Mouse (Mus musculus) forebrain, embryonic 16.5 days (tissue): ENCODE measurements around the gene Tmbim6. TPM values are rescaled to one million over a fixed set of nuclear protein-coding genes. Genes with fewer than 3 reads are reported as not detected.
"Not testable (repeated sequence)": the region's sequence is repeated elsewhere in the genome, so short reads cannot be mapped to it uniquely, and the experiment has no call there.

Source experiments
- ATAC-seq: fragments of 200-750 bp; cut with Nextera tagmentation; 2 replicates; pipeline ENCODE4 v1.8.0; 2017; ENCODE audit warnings: mild to moderate bottlenecking, moderate library complexity
- H3K27ac ChIP-seq: fragments of 300-500 bp; sonication (generic); 2 replicates; pipeline ENCODE4 v1.5.1; 2014; ENCODE audit warnings: low read length, control low read depth
- H3K27me3 ChIP-seq: fragments of 300-500 bp; sonication (generic); replicated peaks from 2 replicates; pipeline ENCODE4 v1.6.1; 2014; ENCODE audit warnings: low read length; ENCODE audit not compliant: control insufficient read depth, insufficient read depth
- H3K36me3 ChIP-seq: fragments of 300-500 bp; sonication (generic); 2 replicates; pipeline ENCODE4 v1.6.1; 2014; ENCODE audit not compliant: control insufficient read depth, insufficient read depth
- H3K4me1 ChIP-seq: fragments of 300-500 bp; sonication (generic); replicated peaks from 2 replicates; pipeline ENCODE4 v1.6.1; 2014; ENCODE audit warnings: low read length; ENCODE audit not compliant: control insufficient read depth, insufficient read depth
- H3K4me2 ChIP-seq: fragments of 300-500 bp; sonication (generic); 2 replicates; pipeline ENCODE4 v1.6.1; 2014; ENCODE audit warnings: mild to moderate bottlenecking, low read length, control low read depth
- H3K4me3 ChIP-seq: fragments of 300-500 bp; sonication (generic); replicated peaks from 2 replicates; pipeline ENCODE4 v1.5.1; 2014; ENCODE audit warnings: mild to moderate bottlenecking, low read length, control low read depth
- H3K9ac ChIP-seq: fragments of 300-500 bp; sonication (generic); replicated peaks from 2 replicates; pipeline ENCODE4 v1.6.1; 2014; ENCODE audit warnings: low read depth, low read length, control low read depth
- H3K9me3 ChIP-seq: fragments of 300-500 bp; sonication (generic); 2 replicates; pipeline ENCODE4 v1.6.1; 2016; ENCODE audit warnings: low read length; ENCODE audit not compliant: control insufficient read depth
- WGBS: fragments of 180-500 bp; shearing (Covaris S2); extraction: QIAGEN DNeasy Blood & Tissue Kit; methylation state at CpG from one replicate; pipeline ENCODE4 v1.1.7; 2014; 5-methylcytosine and 5-hydroxymethylcytosine counted together
- polyA plus RNA-seq: library from polyadenylated mRNA; unstranded; fragments of >200 nt; fragmentation: Nextera tagmentation; extraction: Ambion mirVana; gene quantifications from 2 replicates; pipeline ENCODE4 v1.2.1, GENCODE M21; 2015

Tmbim6 gene
- polyA plus RNA-seq, 1 experiment from 2014 or later = 273 TPM

- Histone ChIP-seq H3K9ac (no peak overlapping the region), H3K4me3 (no peak overlapping the region), H3K4me2 (no peak overlapping the region), H3K9me3 (no peaks in the 10 kb centered on the region; the same call in 1 of the 2 replicates), H3K27me3 (no peaks in the 10 kb centered on the region), H3K36me3 (no peaks in the 10 kb centered on the region), H3K27ac (no peak overlapping the region), H3K4me1 (no peaks in the 10 kb centered on the region)
- ATAC-seq = no peak
- 89% methylated on average over 5 of the region's 5 CpGs for WGBS
These were observed 16.4 kb upstream of the Tmbim6 start for GRCm38 (mm10) chr15:99376240-99376639.

DNA sequence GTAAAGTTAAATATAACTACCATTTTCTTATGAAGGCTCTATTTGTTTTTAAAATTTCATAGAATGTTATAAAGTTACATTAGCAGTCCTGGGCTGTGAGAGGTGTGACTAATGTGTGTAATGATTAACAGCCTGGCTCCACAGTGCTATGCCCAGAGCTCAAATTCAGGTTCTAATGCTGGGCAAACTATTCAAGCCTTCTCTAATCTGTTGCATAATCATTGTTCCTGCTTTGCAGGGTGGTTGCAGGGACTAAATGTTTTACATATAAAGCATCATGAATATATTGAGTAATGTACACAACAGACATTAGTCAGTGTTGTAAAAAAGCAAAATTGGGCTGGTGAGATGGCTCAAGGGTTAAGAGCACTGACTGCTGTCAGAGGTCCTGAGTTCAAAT is 9.8 kb upstream of the Tmbim6 start:
- H3K36me3 ChIP-seq = no peaks in the 10 kb centered on the region
- no peaks in the 10 kb centered on the region for H3K4me1 ChIP-seq
- no peak overlapping the region for H3K4me2 ChIP-seq
- ATAC-seq = no peak
- no peaks in the 10 kb centered on the region; the same call in 1 of the 2 replicates for H3K9me3 ChIP-seq
- no peak overlapping the region for H3K9ac ChIP-seq
- H3K27ac ChIP-seq = no peak overlapping the region
- no peaks in the 10 kb centered on the region for H3K27me3 ChIP-seq
- H3K4me3 ChIP-seq = no peak overlapping the region

GRCm38 (mm10) chr15:99384071-99384470 is 8.6 kb upstream of the Tmbim6 start:
- no peak for ATAC-seq
- WGBS = 74% methylated on average over 6 of the region's 6 CpGs
- H3K36me3 ChIP-seq = no peaks in the 10 kb centered on the region

GRCm38 (mm10) chr15:99386110-99386509 is 6.6 kb upstream of the Tmbim6 start:
- ATAC-seq, H3K4me2 ChIP-seq, H3K9me3 ChIP-seq, H3K4me1 ChIP-seq, H3K36me3 ChIP-seq, H3K27me3 ChIP-seq, H3K27ac ChIP-seq, H3K4me3 ChIP-seq, H3K9ac ChIP-seq: not testable (repeated sequence)
- 71% methylated on average over 3 of the region's 3 CpGs for WGBS

More at GRCm38 (mm10) chr15:99384071-99384470, 8.6 kb upstream of the Tmbim6 start:
- Histone ChIP-seq H3K4me1 (no peaks in the 10 kb centered on the region), H3K4me2 (no peak overlapping the region), H3K27ac (no peak overlapping the region), H3K9ac (no peak overlapping the region), H3K27me3 (no peaks in the 10 kb centered on the region), H3K4me3 (no peak overlapping the region), H3K9me3 (no peaks in the 10 kb centered on the region)

- 75% methylated on average over 3 of the region's 3 CpGs for WGBS
- no peak for ATAC-seq
These were observed 5.9 kb upstream of the Tmbim6 start for GRCm38 (mm10) chr15:99386796-99387195.

DNA sequence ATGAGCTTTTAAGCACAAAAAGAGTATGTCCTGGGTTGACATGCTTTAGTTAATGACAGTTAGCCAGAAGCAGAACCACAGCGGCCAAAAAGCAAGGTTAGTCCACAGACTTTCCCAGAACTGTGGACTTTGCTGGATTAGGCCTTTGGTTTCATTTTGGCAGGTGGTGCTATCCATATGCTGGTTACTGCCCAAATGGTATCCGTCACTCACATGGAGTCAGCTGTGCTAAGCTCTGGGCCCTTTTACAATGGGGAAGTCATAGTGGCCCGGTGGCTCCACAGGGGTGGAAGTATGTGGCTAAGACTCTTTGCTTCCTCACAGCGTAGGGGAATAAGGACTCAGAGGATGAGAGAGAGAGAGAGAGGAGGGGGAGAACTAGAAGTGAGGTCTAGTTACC is 4.7 kb upstream of the Tmbim6 start:
- Histone ChIP-seq H3K9me3 (no peaks in the 10 kb centered on the region), H3K4me2 (no peak overlapping the region), H3K27ac (no peak overlapping the region), H3K4me1 (0 out of 2 replicates have a peak, but pooled peaks cover 3% of the 10 kb centered on the region), H3K27me3 (no peaks in the 10 kb centered on the region), H3K4me3 (no peak overlapping the region), H3K36me3 (no peaks in the 10 kb centered on the region), H3K9ac (no peak overlapping the region)
- WGBS = 69% methylated on average over 4 of the region's 4 CpGs
- ATAC-seq = no peak

More at GRCm38 (mm10) chr15:99386796-99387195, 5.9 kb upstream of the Tmbim6 start:
- no peaks in the 10 kb centered on the region for H3K27me3 ChIP-seq
- no peaks in the 10 kb centered on the region for H3K9me3 ChIP-seq
- no peaks in the 10 kb centered on the region for H3K4me1 ChIP-seq
- H3K4me2 ChIP-seq = no peak overlapping the region
- H3K9ac ChIP-seq = no peak overlapping the region
- no peak overlapping the region for H3K4me3 ChIP-seq
- no peak overlapping the region for H3K27ac ChIP-seq
- no peaks in the 10 kb centered on the region for H3K36me3 ChIP-seq

DNA sequence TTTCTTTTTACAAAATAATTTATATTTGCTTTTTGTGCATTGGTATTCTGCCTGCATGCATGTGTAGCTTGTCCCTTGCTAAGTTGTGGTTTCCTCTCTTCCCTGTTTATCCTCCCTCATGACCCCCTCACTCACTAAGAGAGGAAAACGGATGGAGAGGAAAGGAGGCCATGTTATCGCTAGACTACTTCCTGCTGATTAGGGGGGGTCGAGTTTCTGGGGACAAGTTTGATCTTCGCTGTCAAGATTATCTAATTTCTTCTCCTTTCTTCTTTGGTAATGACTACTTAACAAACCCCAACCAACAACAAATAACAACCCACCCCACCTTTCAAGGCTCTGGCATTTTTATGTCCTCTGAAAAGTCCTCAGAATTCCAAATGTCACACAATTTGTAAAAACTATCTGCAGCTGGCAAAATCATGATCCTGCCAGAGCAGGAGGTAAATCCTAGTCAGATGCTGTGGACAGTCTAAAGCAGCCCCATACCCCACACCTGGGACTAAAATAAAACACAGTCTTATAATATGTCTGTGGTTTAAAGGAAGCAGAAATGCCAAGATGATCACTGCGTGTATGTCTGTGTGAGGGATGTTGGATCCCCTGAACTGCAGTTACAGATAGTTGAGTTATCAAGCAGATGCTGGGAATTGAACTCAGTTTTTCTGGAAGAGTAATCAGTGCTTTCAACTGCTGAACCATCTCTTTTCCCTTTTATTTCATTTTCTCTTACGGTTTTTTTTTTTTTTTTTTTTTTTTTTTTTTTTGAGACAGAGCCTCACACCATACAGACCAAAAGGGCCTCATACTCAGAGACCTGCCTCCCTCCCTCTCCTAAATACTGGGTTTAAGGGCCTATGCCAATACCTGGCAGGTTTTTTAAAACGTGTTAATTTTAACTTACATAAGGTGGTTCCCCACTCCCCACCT is 1.9 kb upstream of the Tmbim6 start:
- peaks cover 26% of the 10 kb centered on the region for H3K4me1 ChIP-seq
- no peaks in the 10 kb centered on the region for H3K27me3 ChIP-seq
- no peak for ATAC-seq
- no peak overlapping the region for H3K4me3 ChIP-seq
- no peak overlapping the region for H3K9ac ChIP-seq
- no peaks in the 10 kb centered on the region for H3K9me3 ChIP-seq
- no peak overlapping the region for H3K4me2 ChIP-seq
- 79% methylated on average over 6 of the region's 7 CpGs for WGBS
- H3K27ac ChIP-seq = no peak overlapping the region
- no peaks in the 10 kb centered on the region for H3K36me3 ChIP-seq

GRCm38 (mm10) chr15:99391975-99392374 is 707 bp upstream of the Tmbim6 start:
- 84% methylated on average over 6 of the region's 6 CpGs for WGBS
- no peak for ATAC-seq
- Histone ChIP-seq H3K36me3 (no peaks in the 10 kb centered on the region), H3K4me3 (peak overlapping the region; percentile 95), H3K27me3 (no peaks in the 10 kb centered on the region), H3K4me1 (peaks cover 35% of the 10 kb centered on the region), H3K27ac (no peak overlapping the region), H3K9me3 (no peaks in the 10 kb centered on the region), H3K4me2 (peak overlapping the region; percentile 54), H3K9ac (peak overlapping the region; percentile 43)

DNA sequence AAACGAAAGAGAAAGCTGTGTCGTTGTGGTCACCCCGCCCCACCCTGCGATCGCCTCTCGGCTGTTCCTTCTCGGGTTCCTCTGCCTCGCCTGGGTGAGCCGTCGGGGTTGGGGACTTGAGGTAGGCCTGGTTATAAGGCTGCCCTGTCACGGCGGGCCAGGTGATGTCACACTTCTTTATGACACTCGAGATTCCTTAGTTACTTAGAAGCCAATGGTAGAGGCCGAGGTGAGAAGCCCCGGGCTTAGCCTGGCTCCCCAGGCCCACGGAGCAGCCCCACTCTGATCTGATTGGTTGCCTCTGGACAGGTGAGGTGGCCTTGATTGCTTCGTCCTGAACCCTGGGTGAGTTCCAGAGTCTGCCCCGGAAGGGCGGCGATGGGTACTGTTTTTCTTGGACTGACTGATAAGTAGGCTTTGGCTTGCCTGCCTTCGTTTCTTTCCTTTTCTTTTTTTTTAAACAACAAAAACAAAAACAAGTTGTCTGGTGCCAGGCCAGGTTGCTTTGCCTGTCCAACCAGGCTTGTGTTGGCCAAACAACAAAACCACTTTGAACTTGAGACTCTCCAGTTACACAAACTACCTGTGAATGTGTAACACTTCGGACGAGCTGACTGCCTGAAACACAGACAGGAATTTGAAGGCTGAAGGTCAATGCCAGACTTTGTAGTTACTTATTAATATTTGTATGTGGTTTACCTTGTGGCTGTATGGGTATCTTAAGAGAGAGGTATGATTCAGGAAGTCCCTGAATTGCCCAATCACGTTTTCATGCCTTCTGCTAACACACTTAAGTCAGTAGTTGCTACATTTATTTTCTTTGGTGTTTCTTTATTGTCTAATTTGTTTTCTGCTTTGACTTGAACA is 937 bp downstream of the Tmbim6 start:
- no peaks in the 10 kb centered on the region for H3K36me3 ChIP-seq
- WGBS = 12% methylated on average over 24 of the region's 24 CpGs
- H3K27me3 ChIP-seq = no peaks in the 10 kb centered on the region
- H3K4me3 ChIP-seq = peak overlapping the region; percentile 95
- H3K4me1 ChIP-seq = peaks cover 35% of the 10 kb centered on the region
- peak overlapping the region; percentile 94 for H3K27ac ChIP-seq
- peak overlapping the region; percentile 99 for H3K4me2 ChIP-seq
- H3K9ac ChIP-seq = peak overlapping the region; percentile 81
- no peaks in the 10 kb centered on the region for H3K9me3 ChIP-seq
- ATAC-seq = no peak
